Mouse (Mus musculus) spleen, embryonic (tissue): ENCODE measurements around the gene Il12b.

Experiments used
- CTCF ChIA-PET: fragments of 350-600 bp; sonication (Branson Sonifier 250); formaldehyde crosslinking; loops from one replicate; lab custom pipeline; 2022; lab: Charles Lee

Il12b gene

DNA sequence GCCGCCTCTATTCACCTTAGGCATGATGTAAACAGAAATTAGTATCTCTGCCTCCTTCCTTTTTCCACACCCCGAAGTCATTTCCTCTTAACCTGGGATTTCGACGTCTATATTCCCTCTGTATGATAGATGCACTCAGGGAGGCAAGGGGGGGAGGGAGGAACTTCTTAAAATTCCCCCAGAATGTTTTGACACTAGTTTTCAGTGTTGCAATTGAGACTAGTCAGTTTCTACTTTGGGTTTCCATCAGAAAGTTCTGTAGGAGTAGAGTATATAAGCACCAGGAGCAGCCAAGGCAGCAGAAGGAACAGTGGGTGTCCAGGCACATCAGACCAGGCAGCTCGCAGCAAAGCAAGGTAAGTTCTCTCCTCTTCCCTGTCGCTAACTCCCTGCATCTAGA, at the start of gene Il12b:
Il12b (plus strand) TSS at position 301 of the 400 bp plus-strand sequence.
- CTCF ChIA-PET = no interaction called here

DNA sequence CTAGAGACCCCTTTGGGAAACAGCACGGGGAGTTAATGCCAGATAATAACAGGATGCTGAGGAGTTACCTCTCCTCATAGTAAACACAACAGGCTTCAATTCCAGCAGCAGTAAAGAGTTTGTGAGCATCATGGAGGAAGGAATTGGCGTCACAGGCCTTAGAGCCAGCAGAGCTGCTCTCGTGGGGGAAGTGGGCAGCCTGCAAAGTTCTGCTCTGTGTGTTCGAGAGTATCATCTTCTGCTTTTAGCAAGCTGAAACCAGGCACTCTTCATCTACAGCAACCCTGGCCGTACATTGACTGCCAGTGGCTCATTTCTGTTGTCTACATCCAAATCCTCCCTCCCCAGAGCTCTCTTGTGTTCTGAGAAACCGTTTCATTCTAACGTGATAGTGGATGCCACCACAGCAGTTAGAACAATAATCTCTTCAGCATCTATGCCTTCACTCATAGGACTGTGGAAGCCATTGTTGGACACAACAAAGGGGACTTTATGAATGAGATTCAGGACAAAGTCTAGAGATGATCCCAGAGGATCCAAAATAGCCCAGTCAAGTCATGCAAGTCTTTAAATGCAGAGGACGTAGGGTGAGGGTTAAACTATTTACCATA, 44.9 kb upstream of the Il12b start:
- CTCF ChIA-PET = interaction anchor here (0.6 kb wide), 1 partner anchor 1060 kb away, joined by 8 read pairs; no protein-coding TSS in a partner anchor

DNA sequence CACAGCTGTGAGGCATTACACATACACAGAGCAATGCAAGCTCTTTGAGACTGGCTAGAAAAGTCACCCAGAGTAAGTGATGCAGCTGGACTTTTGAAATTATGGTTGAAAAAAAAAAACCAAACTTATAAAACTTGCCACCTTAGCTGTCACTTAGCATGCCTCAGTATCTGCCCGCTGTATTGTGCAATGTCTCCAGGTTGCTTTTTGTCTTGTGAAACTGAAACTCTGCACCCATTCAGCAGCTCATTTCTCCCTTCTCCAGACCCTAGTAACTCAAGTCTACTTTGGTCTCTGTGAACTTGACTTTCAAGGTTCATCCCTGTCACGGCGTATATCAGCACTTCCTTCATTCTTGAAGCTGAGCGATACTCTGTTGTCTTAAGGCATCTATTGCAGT, 43.7 kb upstream of the Il12b start:
- CTCF ChIA-PET = no interaction called here

DNA sequence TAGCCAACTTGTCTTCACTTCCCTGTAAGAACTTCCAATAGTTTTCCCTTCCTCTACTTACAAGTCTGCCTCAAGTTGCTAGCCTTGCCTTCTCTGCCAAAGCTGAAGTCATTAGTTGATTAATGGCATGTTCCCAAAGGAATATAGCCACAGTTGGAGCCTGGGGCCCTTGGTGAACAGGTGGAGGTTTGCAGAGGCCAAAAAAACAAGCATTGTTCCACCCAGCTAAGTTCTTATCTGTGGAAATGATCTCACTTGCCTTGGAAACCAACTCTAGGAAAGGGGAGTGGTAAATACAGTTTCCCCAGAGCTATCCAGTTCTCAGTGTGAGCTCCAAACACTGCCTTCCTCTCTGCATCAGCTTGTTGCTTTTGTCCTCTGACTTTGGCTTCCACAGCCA, 35.3 kb upstream of the Il12b start:
- CTCF ChIA-PET = no interaction called here

DNA sequence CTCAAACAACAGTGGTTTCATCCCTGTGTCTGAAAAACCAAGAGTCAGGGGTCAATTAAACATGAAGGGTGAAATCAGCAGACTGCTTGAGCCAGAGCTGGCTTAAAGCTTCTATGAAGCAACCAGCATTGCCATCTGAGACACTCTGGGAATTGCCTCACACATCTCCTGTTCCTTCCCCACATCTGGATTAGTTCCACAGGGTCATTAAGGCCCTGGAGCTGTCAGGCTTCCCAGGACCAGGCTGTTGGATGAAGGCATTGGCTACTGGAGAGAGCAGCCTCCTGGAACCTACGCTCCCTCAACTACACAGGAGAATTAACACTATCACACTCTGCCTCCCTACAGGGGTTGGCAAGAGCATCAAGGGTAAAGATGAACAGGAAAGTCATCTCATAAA, 32.2 kb upstream of the Il12b start:
- CTCF ChIA-PET = no interaction called here

DNA sequence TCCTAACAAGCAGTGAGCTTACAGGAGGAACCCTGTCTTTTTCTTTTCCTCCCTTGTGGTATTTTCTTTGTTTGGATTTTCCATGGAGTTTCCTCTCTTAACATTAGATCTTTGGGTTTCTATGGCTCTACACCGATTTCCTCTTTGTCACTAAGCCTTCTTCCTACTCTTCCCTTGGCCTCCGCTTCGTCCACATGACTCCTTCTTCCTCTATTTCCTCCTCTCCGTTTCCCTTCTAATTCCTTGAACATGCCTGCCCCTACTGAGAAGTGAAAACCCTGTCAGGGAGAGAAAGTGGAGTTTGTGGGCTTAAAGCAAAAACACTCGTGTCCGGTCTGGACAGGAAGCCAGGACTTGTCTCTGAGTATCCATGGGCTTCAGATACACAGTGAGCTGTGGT, 27.0 kb upstream of the Il12b start:
- CTCF ChIA-PET = no interaction called here

DNA sequence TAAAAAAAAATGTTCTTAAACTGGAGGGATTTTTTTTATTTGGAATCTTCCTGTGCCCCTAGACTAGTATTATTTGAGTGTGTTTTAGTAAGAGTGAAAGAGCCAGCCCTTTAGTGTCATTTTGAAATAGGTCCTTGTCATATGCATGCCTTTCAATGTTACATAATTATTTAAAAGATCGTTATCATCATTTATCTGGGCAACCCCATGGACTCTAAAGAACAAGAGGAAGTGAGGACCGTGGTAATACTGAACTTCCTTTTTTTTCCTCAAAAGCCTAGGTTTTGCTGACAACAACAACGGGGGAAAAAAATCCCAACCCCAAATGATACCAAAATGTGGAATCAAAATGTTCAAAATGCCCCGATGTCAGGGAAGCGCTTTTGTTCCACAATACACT, 22.0 kb upstream of the Il12b start:
- CTCF ChIA-PET = no interaction called here

DNA sequence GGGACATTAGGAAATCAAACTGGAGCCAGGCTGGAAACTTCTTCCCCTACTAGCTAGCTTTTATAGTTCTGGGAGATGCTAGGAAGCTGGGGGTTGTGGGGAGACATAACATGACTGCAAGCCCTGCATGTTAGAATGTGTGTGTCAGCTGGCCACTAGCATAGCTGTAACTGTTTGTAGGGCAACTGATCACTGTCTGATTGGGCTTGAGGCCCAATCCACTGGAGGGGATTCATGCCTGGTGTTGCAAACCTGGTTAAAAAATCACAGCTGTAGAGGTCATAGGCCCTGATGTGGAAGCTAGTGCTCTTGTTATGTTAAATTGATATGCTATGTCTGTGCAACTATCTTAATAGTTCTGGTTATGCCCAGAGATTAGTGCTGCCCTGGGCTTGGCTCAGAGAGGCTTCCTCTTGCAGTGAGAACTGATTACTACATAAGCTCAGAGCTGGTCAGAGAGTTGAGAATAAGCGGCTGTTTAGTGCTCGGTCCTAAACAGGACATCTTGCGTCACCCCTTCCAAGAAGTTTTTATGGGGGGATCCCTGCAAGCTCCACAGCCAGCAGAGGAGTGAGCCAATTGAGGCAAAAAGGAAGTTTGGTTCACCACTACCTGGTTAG, 19.3 kb upstream of the Il12b start:
- CTCF ChIA-PET = interaction anchor here (0.6 kb wide), 2 partner anchors 31 to 853 kb away, joined by 3 to 4 read pairs; no protein-coding TSS in a partner anchor

DNA sequence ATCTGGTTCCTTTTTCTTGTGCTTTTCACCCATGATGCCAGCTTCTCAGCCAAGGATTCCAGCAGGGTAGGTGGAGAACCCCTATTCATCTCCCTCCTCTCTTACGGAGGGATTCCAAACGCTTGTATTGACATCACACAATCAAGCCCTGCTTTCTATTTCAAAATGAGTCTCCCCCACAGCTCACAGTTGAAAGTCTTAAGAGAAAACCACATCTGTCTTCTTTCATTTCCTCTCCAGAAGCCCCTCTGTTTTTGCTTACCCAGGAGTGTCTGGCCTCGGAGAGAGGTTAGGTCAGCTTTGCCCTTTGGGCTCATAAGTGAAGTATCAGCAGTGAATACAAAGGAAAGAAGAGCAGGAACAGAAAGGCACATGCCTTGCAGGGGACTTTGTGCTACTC, 17.7 kb upstream of the Il12b start:
- CTCF ChIA-PET = no interaction called here

DNA sequence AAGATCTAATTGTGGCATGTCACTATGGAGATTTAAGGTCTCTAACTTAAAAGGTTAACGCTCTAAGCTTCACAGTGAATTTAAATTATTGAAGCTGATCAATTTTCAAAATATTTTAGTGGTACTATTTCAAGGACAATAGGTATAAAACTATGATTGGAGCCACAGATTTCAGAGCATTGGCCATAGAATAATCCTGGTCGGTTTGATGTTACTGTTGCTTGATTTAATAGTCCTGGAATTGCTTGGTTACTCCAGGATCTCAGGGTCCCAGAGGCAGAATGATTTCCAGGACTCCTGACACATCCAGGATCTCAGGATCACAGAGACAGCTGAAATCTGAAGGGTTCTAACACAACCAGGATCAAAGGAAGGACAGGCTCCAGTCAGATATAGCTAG, 12.8 kb upstream of the Il12b start:
- CTCF ChIA-PET = no interaction called here

DNA sequence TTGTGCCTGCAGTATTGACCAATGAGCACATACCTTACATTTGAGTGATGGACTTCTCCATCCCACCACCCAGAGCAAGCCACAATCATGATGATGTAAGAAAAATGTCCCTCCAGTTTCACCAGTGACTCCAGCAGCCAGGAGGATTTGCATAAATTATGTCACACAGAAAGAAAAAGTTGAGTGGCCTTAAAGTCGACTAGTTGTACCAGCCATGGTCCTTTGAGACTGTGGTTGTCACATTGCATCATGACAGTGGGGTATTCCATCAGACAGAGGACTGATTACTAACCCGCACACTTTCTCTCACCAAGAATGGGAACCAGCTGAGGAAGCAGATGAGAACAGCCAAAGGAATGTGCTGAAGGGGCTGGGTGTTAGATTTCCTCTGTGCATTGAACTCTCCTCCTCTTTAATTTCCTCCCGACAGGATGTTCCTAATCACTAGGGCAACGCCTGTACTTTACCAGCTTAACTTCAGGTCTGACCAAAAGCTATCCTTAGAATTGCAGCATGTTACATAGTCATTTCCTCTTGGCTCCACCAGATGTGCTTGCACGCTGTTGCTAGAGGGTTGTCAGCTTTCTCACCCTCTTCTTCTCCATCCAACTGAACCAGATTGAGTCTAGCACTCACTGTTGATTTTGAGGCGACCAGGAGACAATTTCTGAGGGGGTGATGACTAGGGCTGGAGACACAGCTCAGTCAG, 9.7 kb upstream of the Il12b start:
- CTCF ChIA-PET = interaction anchor here (0.6 to 0.9 kb wide), 2 partner anchors 9 to 1491 kb away, joined by 3 read pairs; no protein-coding TSS in a partner anchor

DNA sequence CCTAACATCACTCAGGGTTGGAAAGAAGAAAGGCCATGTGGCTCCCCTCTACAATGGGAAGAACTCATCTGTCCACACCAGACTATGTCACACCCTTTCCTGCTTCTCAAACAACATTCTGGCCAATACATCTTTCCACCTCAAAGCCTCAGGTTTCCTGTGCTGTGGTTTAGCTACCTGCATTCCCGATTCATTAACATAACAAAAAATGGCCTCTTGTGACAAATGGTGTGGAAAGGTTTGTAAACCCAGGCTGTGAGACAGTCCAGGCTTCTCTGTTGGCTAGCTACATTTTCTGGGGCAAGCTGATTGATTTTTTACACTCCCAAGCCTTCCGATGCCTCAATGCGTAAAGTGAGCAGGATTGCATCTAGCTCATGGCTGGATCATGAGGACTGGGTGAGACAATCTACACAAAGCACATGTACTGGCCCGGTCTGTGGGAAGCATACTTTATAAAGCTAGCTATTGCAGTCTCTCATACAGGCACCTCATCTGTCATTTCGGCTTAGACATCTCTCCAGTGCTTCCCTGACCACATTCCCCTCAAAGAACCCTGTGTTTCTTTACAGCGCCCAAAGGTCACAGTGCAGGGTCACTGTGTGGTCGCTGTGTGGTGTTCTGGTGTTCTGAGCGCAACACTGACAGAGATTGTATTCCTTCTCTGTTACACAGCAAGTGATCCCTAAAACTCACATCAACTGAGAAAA, 6.6 kb upstream of the Il12b start:
- CTCF ChIA-PET = no interaction called here

DNA sequence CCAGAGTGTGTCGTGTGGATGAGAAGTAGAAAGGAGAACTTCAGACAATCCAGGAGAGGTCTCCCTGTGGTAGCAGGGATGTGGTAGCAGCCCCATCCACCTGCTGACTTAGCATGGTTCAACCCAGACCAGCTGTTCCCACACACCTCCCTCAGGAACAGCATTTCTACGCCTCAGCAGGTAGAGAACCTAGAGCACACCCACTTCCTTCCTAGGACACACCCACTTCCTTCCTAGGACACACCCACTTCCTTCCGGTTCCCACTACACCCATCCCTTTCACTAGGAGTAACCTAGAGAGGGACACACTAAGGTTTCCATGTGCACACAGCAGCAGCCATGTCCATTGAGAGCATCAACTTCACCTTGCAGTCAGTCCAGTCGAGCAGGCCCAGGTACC, 4.5 kb upstream of the Il12b start:
- CTCF ChIA-PET = no interaction called here

DNA sequence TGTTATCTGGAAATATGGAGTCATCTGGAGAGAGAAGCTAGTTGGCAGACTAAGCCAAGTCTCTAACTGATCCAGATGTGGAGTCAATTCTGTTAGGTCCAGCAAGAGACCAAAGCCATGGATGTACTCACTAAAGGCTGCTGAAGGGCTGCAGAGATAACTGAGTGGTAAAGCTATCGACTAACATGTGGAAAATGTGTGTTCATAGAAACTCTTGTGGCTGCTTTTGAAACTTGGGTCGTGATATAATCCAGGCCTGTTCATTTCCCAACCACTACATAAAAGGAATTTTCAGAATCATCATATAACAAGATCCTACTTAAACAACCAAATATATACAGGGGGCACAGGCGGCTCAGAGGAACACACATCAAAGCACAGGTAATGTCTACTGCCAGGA, 2.3 kb upstream of the Il12b start:
- CTCF ChIA-PET = no interaction called here

DNA sequence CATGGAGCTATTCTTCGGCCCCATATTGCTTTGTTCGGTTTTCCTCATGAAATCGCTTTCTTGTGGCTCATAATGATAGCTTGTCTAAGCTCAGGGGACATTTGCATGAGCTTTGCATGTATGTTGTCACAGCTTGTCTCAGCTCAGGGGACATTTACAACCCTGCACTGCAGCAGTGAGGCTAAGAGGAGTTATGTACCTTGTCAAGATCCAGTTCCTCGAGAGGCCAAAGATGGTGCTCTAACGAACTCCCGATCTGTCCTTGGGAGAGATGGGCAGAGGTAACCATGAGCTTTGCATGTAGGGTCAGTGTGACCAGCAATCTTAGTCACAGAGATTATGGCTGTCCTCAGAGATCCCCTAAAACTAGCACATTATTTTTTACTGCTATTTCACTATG, 1.5 kb upstream of the Il12b start:
- CTCF ChIA-PET = no interaction called here

DNA sequence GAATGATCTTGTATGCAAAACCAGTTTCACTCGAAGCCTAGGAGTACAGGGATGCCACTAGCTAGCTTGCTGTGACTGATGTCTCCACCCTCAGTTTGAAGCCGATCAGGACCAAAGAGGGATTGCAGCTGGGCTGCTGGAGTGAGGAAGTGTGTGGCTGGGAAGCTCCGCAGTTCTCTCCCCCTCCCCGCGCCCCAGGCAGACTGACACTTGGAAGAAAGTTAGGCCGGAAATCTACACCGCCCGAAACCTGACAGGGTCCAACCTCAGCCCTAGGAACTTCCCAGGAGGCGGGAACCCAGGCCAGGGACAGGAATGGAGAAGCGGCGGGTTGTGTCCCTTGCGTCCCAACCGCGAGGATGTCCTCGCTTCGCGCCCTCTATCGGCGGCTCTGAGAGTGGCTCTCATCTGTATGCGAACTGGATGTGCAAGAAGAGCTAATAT, 1.1 kb upstream of the Il12b start:
- CTCF ChIA-PET = interaction anchor here (0.7 kb wide), 2 partner anchors 9 to 16 kb away, joined by 3 read pairs; no protein-coding TSS in a partner anchor

DNA sequence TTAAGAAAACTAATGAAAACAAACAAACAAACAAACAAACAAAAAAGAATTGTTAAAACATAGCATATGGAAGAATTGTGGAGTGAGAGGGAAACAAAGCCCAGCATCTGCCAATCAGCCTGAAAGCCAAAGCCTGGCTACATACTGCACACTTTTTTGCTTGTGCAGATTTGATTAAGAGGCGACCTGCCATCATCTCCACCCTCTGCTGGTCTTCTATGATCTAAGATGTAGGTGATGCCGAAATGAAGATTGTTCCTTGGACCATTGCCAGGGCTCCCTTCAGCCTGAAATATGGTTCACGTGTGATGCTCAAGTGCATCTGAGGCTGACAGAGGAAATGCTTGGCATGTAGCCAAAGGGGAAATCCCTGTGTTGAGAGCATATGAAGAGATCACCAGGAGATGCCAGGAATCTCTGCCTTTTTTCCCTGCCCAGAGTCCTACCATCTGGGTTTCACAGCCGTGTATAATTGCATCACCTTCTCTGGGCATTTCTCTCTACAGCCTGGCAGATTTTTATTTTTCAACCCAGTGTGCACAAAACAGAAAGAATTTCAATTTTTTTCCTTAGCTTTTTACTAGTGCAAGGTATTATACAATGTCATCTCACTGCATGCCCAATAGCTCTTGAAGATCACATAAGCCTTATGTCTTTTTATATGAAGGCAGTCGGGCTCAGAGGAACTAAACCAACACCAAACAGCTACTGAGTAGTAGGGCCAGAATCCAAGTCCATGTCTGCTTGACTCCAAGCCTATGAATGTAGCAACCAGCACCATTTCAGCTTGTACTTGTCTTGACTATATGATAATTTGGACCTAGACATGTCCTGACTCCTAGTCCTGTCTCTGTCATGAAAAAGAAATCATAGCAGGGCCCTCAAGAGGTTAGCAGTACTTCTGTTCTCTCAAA, 2.0 kb downstream of the Il12b start:
- CTCF ChIA-PET = no interaction called here

DNA sequence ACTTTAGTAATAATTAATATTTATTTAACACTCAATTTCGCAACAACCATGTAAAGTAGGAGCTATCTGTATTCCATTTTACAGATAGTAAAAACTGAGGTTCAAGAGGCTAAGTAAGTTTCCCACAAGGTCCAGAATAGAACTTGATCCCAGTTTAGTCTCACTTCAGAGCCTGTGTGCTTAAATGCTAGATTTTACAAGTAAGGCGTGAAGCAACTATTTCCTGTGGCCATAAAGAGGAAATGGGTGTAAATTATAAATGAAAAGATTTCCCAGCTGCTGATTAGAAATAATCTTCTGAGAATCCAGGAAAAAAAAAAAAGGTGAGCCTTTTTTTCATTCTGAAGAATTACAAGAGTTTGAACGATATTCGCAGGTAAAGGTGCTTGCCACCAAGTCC, 5.2 kb downstream of the Il12b start:
- CTCF ChIA-PET = no interaction called here

DNA sequence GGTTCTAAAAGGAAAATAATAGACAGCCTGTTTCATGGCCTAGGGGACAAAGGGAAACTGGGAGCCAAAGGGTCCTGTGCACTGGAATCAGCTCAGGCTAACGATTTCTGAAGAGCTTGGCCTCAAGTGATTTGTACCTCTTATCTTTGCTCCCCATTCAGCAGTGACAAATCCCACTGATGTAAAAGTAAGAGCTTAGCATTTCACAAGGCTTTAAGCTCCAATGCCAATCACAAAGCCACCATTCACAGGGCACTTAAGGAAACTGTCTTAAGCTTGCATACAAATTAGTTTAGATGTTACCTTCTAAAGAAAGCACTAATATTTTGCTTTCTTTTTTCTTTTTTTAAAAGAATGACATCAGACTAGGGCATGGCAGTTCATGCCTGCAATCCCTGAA, 6.1 kb downstream of the Il12b start:
- CTCF ChIA-PET = no interaction called here

DNA sequence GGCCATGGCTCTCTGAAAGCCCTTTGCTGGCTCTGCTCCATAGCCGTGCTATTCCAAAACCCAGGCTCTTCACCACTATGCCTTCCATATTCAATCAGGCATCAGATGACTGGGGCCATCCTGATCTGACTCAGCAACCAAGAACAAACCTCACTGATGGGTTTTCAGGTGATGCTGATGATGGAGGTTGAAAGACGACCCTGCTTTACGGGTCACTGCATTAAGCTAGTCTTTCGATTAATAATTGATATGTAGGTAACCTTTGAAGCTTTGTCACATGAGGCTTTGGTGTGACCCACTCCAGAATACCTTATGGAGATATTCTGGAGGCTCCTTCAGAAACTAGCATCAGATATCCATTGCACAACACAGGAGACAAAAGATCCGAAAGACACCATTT, 6.6 kb downstream of the Il12b start:
- CTCF ChIA-PET = interaction anchor here (0.6 kb wide), 1 partner anchor 184 kb away, joined by 3 read pairs; no protein-coding TSS in a partner anchor

DNA sequence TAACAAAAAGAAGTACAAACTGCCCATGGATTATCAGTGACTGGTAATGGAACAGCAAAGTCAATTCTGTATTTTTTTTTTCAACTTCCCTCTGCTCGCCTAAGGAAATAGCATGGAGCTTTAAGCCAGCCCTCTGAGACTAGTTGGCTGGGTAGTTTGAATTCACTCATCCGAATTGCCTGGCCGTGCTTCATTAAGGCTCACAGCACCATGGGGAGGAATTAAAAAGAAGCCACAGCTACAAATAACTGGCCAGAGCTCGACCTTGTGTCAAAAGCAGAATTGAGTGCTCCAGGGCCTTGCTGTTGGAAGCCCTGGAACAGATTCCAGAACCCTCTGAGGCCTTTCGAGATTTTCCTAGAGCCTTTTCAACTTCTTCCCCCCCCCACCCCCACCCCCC, 8.8 kb downstream of the Il12b start:
- CTCF ChIA-PET = no interaction called here
